Mouse (Mus musculus) intestine, embryonic 14.5 days (tissue): ENCODE data around the gene Ulk1. TPM values are rescaled to one million over a fixed set of nuclear protein-coding genes. Genes with fewer than 3 reads are reported as not detected.
"Not testable (repeated sequence)": the region's sequence is repeated elsewhere in the genome, so short reads cannot be mapped to it uniquely, and the experiment has no call there.

Experiments
- ATAC-seq: fragments of 200-750 bp; cut with Nextera tagmentation; replicated peaks from 2 replicates; pipeline ENCODE4 v1.8.0; 2017; ENCODE audit warnings: low read depth, moderate number of reproducible peaks, moderate TSS enrichment, moderate library complexity; ENCODE audit not compliant: low FRiP score, low TSS enrichment
- DNase-seq: peaks from one replicate; pipeline ENCODE4 v3.0.0-alpha.2; 2018; ENCODE audit warnings: low spot score
- H3K27ac ChIP-seq: fragments of 300-500 bp; sonication (generic); 2 replicates; pipeline ENCODE4 v1.5.1; 2014; ENCODE audit warnings: low read depth, mild to moderate bottlenecking, control low read depth
- H3K27me3 ChIP-seq: fragments of 300-500 bp; sonication (generic); replicated peaks from 2 replicates; pipeline ENCODE4 v1.6.1; 2014; ENCODE audit warnings: low read length, control low read depth; ENCODE audit not compliant: control insufficient read depth, insufficient read depth
- H3K36me3 ChIP-seq: fragments of 300-500 bp; sonication (generic); 2 replicates; pipeline ENCODE4 v1.6.1; 2014; ENCODE audit warnings: low read length, control low read depth; ENCODE audit not compliant: control insufficient read depth, insufficient read depth
- H3K4me1 ChIP-seq: fragments of 300-500 bp; sonication (generic); replicated peaks from 2 replicates; pipeline ENCODE4 v1.6.1; 2014; ENCODE audit warnings: low read length, control low read depth, mixed read lengths; ENCODE audit not compliant: control insufficient read depth, insufficient read depth
- H3K4me2 ChIP-seq: fragments of 300-500 bp; sonication (generic); 2 replicates; pipeline ENCODE4 v1.6.1; 2014; ENCODE audit warnings: low read length
- H3K4me3 ChIP-seq: fragments of 300-500 bp; sonication (generic); 2 replicates; pipeline ENCODE4 v1.5.1; 2014; ENCODE audit warnings: low read depth, low read length, control low read depth, mixed read lengths
- H3K9ac ChIP-seq: fragments of 300-500 bp; sonication (generic); 2 replicates; pipeline ENCODE4 v1.6.1; 2014; ENCODE audit warnings: mild to moderate bottlenecking, low read length
- H3K9me3 ChIP-seq: fragments of 300-500 bp; sonication (generic); 2 replicates; pipeline ENCODE4 v1.6.1; 2016; ENCODE audit warnings: low read length, control low read depth; ENCODE audit not compliant: control insufficient read depth
- WGBS: fragments of 180-500 bp; shearing (Covaris S2); extraction: QIAGEN DNeasy Blood & Tissue Kit; methylation state at CpG from one replicate; pipeline ENCODE4 v1.1.7; 2014; 5-methylcytosine and 5-hydroxymethylcytosine counted together
- polyA plus RNA-seq: library from polyadenylated mRNA; unstranded; fragments of >200 nt; fragmentation: Nextera tagmentation; extraction: Ambion mirVana; gene quantifications from 2 replicates; pipeline ENCODE4 v1.2.1, GENCODE M21; 2014

The Ulk1 gene
- polyA plus RNA-seq, 1 experiment from 2014 or later: 29.2 TPM

- Histone ChIP-seq H3K9me3 (no peaks in the 10 kb centered on the region), H3K27ac (peak overlapping the region; percentile 59; the same call in 1 of the 2 replicates), H3K4me1 (peaks cover 11% of the 10 kb centered on the region), H3K4me3 (peak overlapping the region; percentile 62), H3K36me3 (peaks cover 17% of the 10 kb centered on the region), H3K4me2 (peak overlapping the region; percentile 79), H3K27me3 (no peaks in the 10 kb centered on the region), H3K9ac (peak overlapping the region; percentile 73)
- 4% methylated on average over 28 of the region's 28 CpGs for WGBS
- DNase-seq (no peak), ATAC-seq (no peak; the same call in 1 of the 2 replicates)
These were observed 29.3 kb upstream of the Ulk1 start for GRCm38 (mm10) chr5:110839038-110839677.

GRCm38 (mm10) chr5:110838016-110838415 is 28.1 kb upstream of the Ulk1 start:
- H3K27ac ChIP-seq, ATAC-seq, H3K4me3 ChIP-seq, H3K9ac ChIP-seq, H3K9me3 ChIP-seq, H3K4me2 ChIP-seq, DNase-seq, H3K27me3 ChIP-seq: not testable (repeated sequence)
- Histone ChIP-seq H3K4me1 (peaks cover 11% of the 10 kb centered on the region), H3K36me3 (peaks cover 21% of the 10 kb centered on the region)
- WGBS: 97% methylated on average over 5 of the region's 5 CpGs

- WGBS: 14% methylated on average over 3 of the region's 3 CpGs
- peak; percentile 61 for DNase-seq
- H3K27ac ChIP-seq: no peak overlapping the region
- no peaks in the 10 kb centered on the region for H3K9me3 ChIP-seq
- H3K36me3 ChIP-seq: 0 out of 2 replicates have a peak, but pooled peaks cover 7% of the 10 kb centered on the region
- no peak for ATAC-seq
- H3K4me2 ChIP-seq: no peak overlapping the region
- no peaks in the 10 kb centered on the region for H3K27me3 ChIP-seq
- no peak overlapping the region for H3K9ac ChIP-seq
- no peak overlapping the region for H3K4me3 ChIP-seq
- H3K4me1 ChIP-seq: peaks cover 11% of the 10 kb centered on the region
These were observed 26.1 kb upstream of the Ulk1 start for GRCm38 (mm10) chr5:110835959-110836358.

GRCm38 (mm10) chr5:110831036-110831720 is 21.3 kb upstream of the Ulk1 start:
- peaks cover 11% of the 10 kb centered on the region; the same call in 1 of the 2 replicates for H3K36me3 ChIP-seq
- H3K27me3 ChIP-seq: no peaks in the 10 kb centered on the region
- H3K4me3 ChIP-seq: no peak overlapping the region
- peaks cover 7% of the 10 kb centered on the region for H3K4me1 ChIP-seq
- no peak overlapping the region for H3K4me2 ChIP-seq
- H3K9ac ChIP-seq: no peak overlapping the region
- WGBS: 88% methylated on average over 5 of the region's 5 CpGs
- H3K27ac ChIP-seq: no peak overlapping the region
- ATAC-seq (no peak), DNase-seq (no peak)
- H3K9me3 ChIP-seq: no peaks in the 10 kb centered on the region

GRCm38 (mm10) chr5:110827576-110827975 is 17.7 kb upstream of the Ulk1 start:
- Histone ChIP-seq H3K9ac (no peak overlapping the region), H3K27ac (0 out of 2 replicates have a peak overlapping the region, but pooled peaks have one; percentile 38), H3K9me3 (no peaks in the 10 kb centered on the region), H3K27me3 (no peaks in the 10 kb centered on the region), H3K4me3 (no peak overlapping the region), H3K36me3 (peaks cover 3% of the 10 kb centered on the region; the same call in 1 of the 2 replicates), H3K4me1 (peaks cover 7% of the 10 kb centered on the region), H3K4me2 (0 out of 2 replicates have a peak overlapping the region, but pooled peaks have one; percentile 5)
- WGBS: 70% methylated on average over 5 of the region's 5 CpGs
- DNase-seq (no peak), ATAC-seq (no peak)

- peak; percentile 80 for ATAC-seq
- Histone ChIP-seq H3K4me3 (no peak overlapping the region), H3K27me3 (no peaks in the 10 kb centered on the region), H3K4me1 (peaks cover 7% of the 10 kb centered on the region), H3K27ac (peak overlapping the region; percentile 60; the same call in 1 of the 2 replicates), H3K9me3 (no peaks in the 10 kb centered on the region), H3K36me3 (peaks cover 3% of the 10 kb centered on the region; the same call in 1 of the 2 replicates), H3K4me2 (no peak overlapping the region), H3K9ac (no peak overlapping the region)
- 50% methylated on average over 8 of the region's 8 CpGs for WGBS
- peak; percentile 58 for DNase-seq
These were observed 17.0 kb upstream of the Ulk1 start for GRCm38 (mm10) chr5:110826781-110827495.

GRCm38 (mm10) chr5:110824421-110824820 is 14.5 kb upstream of the Ulk1 start:
- DNase-seq (no peak), ATAC-seq (no peak)
- Histone ChIP-seq H3K36me3 (no peaks in the 10 kb centered on the region), H3K27me3 (no peaks in the 10 kb centered on the region), H3K4me2 (no peak overlapping the region), H3K9me3 (no peaks in the 10 kb centered on the region), H3K4me1 (peaks cover 7% of the 10 kb centered on the region), H3K4me3 (no peak overlapping the region), H3K27ac (no peak overlapping the region), H3K9ac (no peak overlapping the region)
- 85% methylated on average over 4 of the region's 4 CpGs for WGBS

- H3K36me3 ChIP-seq: peaks cover 25% of the 10 kb centered on the region
- H3K4me3 ChIP-seq: peak overlapping the region; percentile 96
- H3K27me3 ChIP-seq: no peaks in the 10 kb centered on the region
- peaks cover 25% of the 10 kb centered on the region for H3K4me1 ChIP-seq
- 2% methylated on average over 27 of the region's 27 CpGs for WGBS
- H3K4me2 ChIP-seq: peak overlapping the region; percentile 98
- H3K9me3 ChIP-seq: no peaks in the 10 kb centered on the region
- H3K27ac ChIP-seq: peak overlapping the region; percentile 83
- peak overlapping the region; percentile 97 for H3K9ac ChIP-seq
- DNase-seq: peak; percentile 77
- no peak; the same call in none of the 2 replicates for ATAC-seq
These were observed 853 bp downstream of the Ulk1 start for GRCm38 (mm10) chr5:110808821-110809666.
